Mouse (Mus musculus) frontal cortex, postnatal 14 days (tissue): ENCODE results near the gene Map3k14.

Experiments used
- DNase-seq, 2 experiments: peaks; one replicate each; pipeline ENCODE4 v3.0.0; 2022; ENCODE audit warnings: low spot score in 2 of 2

The Map3k14 gene

DNA sequence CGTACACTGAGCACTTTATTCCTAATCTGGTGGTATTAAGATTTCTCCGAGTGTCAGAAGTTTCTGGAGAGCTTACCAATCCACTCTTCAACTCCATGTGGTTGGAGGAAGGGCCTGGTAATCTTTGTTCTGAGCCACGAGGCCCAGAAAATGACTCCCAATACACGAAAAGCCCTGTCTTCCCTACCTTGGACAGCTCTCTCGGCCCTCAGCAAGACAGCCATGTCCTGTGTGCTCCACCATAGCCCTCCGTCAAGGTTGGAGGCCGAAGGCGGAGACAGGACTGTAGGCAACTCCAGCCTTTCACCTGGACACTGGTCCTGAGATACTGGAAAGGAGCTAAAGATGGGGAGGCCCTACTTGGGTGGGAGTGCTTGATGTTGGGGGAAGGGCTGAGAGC lies 57.0 kb downstream of the Map3k14 start:
- DNase-seq, result no peak

GRCm38 (mm10) chr11:103208458-103208857 lies 58.8 kb downstream of the Map3k14 start, which contains the start of gene 1700023F06Rik:
1700023F06Rik (minus strand) TSS chr11:103208558.
- no peak for DNase-seq

- no peak for DNase-seq
These were observed 61.1 kb downstream of the Map3k14 start for GRCm38 (mm10) chr11:103206203-103206602.

GRCm38 (mm10) chr11:103202376-103202775 lies 64.9 kb downstream of the Map3k14 start:
- no peak for DNase-seq

GRCm38 (mm10) chr11:103201664-103202063 lies 65.6 kb downstream of the Map3k14 start:
- DNase-seq, result peak; percentile 68 to 80

GRCm38 (mm10) chr11:103198911-103199803 lies 68.1 kb downstream of the Map3k14 start:
- peak; percentile 61 to 64 for DNase-seq

DNA sequence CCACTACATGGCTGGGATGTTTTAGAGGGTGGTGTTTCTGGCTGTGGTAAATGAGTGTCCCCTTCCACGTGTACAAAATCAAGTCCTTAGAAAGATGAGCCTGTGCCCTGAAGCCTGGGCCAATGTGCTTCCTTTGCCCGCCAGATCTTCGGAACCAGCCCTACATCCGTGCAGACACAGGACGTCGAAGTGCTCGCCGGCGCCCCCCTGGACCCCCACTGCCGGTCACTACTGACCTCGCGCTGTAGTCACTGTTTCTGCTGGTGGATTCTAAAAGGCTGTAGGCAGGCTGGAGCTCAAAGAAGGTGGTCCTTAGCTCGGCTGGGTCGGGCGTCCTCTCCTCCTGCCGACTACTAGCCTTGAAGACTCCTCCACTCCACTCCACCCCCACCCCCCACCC lies 68.9 kb downstream of the Map3k14 start:
- DNase-seq, result no peak

- DNase-seq, result no peak
These were observed 69.9 kb downstream of the Map3k14 start for GRCm38 (mm10) chr11:103197340-103197739.

- DNase-seq, result no peak
These were observed 71.6 kb downstream of the Map3k14 start for GRCm38 (mm10) chr11:103195656-103196055.

DNA sequence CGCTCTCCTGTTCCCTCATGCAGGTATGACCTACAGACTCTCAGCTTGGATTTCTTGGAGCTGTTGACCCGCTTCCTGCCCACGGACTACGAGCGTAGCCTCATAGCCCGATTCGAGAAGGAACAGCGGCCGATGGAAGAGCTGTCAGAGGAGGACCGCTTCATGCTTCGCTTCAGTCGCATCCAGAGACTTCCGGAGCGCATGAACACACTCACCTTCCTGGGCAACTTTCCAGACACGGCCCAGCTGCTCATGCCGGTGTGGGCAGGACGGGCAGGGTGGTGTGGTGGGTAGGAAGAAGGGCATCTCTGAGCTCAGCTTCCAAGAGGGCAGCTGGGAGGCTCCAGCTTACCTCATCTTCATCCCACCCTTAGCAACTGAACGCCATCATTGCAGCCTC lies 72.0 kb downstream of the Map3k14 start:
- DNase-seq, result no peak

- no peak for DNase-seq
These were observed 73.5 kb downstream of the Map3k14 start for GRCm38 (mm10) chr11:103193825-103194168.

- peak in 1 of 2 experiments; percentile 63 for DNase-seq
These were observed 74.1 kb downstream of the Map3k14 start for GRCm38 (mm10) chr11:103192956-103193824.

- DNase-seq, result no peak
These were observed 74.9 kb downstream of the Map3k14 start for GRCm38 (mm10) chr11:103192230-103192955.

- DNase-seq, result no peak
These were observed 82.4 kb downstream of the Map3k14 start for GRCm38 (mm10) chr11:103184891-103185290.

GRCm38 (mm10) chr11:103181911-103182310 lies 85.4 kb downstream of the Map3k14 start:
- DNase-seq, result no peak

DNA sequence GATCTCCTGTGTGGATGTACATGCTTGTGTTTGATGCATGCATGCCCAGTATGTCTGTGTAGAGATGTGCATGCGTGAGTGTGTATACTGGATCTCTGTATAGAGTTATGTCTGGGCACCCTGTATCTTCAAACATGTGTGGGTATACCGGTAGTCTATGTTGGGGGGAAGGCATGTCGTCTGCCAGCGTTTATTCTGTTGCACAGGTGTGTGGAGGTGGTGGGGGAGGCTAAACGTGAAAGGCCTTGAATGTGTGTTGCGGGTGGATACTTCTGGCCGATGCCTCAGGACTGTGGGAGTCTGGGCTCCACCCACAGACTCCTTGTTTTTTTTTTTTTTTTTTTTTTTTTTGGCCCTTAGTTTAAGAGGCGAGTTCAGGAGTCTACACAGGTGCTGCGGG lies 85.9 kb downstream of the Map3k14 start:
- DNase-seq, result no peak

DNA sequence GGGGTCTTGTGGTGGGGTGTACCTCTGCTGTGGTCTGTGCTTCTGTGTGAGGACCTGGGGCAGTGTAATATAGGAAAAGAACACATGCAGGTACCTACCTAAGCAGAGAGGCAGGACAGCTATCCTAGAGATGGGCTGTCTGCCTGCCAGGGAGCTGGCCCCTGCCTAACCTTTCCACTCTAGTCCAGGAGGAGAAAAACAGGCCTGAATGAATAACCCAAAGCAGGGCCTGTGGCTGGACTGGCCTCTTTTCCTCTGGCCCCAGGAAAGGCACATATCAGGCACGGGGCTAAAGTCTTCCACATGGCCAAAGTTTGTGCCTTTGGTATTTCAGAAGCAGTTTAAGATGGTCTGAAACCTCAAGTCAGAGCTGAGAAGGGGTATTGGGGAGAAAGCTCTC lies 86.8 kb downstream of the Map3k14 start:
- no peak for DNase-seq

DNA sequence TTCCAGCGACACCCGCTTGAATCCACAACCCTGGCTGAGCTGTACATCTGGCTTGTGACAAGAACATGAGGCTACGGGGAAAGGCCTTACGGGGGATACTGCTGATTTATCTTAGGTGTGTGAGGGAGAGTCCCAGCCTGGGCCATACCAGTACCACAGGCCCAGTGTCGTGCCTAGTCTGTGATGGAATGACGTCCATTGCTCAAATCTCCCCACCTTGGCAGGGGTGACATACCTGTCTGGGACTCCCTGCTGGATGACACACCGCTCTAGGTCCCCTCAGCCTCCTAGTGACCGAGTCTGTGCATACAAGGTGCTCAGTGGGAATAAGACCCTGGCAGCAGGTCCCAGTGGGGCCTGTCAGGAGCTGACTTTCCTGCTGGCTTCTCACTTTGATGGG lies 88.5 kb downstream of the Map3k14 start:
- DNase-seq, result no peak

GRCm38 (mm10) chr11:103177815-103178485 lies 89.3 kb downstream of the Map3k14 start:
- no peak for DNase-seq

DNA sequence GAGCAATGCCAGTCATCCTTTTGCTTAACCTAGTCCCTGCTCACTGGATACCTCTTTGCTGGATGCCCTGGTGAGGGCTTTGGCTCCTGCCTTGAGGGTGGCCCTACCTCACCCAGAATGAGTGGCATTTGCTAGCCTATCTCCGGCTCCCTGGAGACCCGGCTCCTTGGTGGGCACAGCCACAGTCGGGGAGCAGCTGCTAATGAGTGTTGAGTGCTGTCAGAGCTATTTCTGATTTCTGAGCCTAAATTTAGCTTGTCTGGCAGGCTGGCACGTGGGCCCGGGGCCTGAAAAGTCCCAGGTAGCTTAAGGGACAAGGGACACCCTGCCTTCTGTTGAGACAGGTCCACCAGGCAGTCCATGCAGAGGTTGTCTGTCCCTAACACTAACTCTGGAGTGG lies 90.1 kb downstream of the Map3k14 start:
- DNase-seq, result no peak

- no peak for DNase-seq
These were observed 90.8 kb downstream of the Map3k14 start for GRCm38 (mm10) chr11:103176510-103176909.
